Mouse (Mus musculus) CH12.LX (cell line): ENCODE results near the gene Sall2.

ENCODE experiments used
- CHD1 ChIP-seq: IDR thresholded peaks from 2 replicates; pipeline ENCODE4 v1.6.1; 2012; ENCODE audit warnings: low read depth, low read length, improper control_type of control experiment, inconsistent platforms
- CHD2 ChIP-seq: IDR thresholded peaks from 2 replicates; pipeline ENCODE4 v1.6.1; 2011; ENCODE audit warnings: low read length, improper control_type of control experiment
- CTCF ChIP-seq, 2 experiments: IDR thresholded peaks in 1 of 2; conservative IDR thresholded peaks in 1 of 2; 2 replicates each; pipeline ENCODE4 v1.5.1; 2011 to 2012; ENCODE audit warnings: low read depth in 2 of 2, low read length in 2 of 2, improper control_type of control experiment in 1 of 2, inconsistent platforms in 1 of 2, mild to moderate bottlenecking in 1 of 2, moderate library complexity in 1 of 2
- EP300 ChIP-seq: IDR thresholded peaks from 2 replicates; pipeline ENCODE4 v1.6.1; 2011; ENCODE audit warnings: low read length, improper control_type of control experiment
- HCFC1 ChIP-seq: IDR thresholded peaks from 2 replicates; pipeline ENCODE4 v1.6.1; 2012; ENCODE audit warnings: low read depth, mild to moderate bottlenecking, inconsistent platforms, low read length, improper control_type of control experiment
- JUND ChIP-seq: conservative IDR thresholded peaks from 2 replicates; pipeline ENCODE4 v1.6.1; 2011; ENCODE audit warnings: low read depth, low read length, improper control_type of control experiment
- MAFK ChIP-seq: IDR thresholded peaks from 2 replicates; pipeline ENCODE4 v1.6.1; 2011; ENCODE audit warnings: low read length, improper control_type of control experiment; ENCODE audit not compliant: insufficient replicate concordance
- MEF2A ChIP-seq: IDR thresholded peaks from 2 replicates; pipeline ENCODE4 v1.6.1; 2014; ENCODE audit warnings: low read depth, mild to moderate bottlenecking, inconsistent platforms, low read length, improper control_type of control experiment, borderline replicate concordance
- POLR2A ChIP-seq: IDR thresholded peaks from 2 replicates; pipeline ENCODE4 v1.6.1; 2011; ENCODE audit warnings: low read depth, mild to moderate bottlenecking, improper control_type of control experiment, low read length
- TCF12 ChIP-seq: IDR thresholded peaks from 2 replicates; pipeline ENCODE4 v1.6.1; 2014; ENCODE audit warnings: low read depth, mild to moderate bottlenecking, inconsistent platforms, low read length, improper control_type of control experiment
- USF1 ChIP-seq: IDR thresholded peaks from 2 replicates; pipeline ENCODE4 v1.6.1; 2014; ENCODE audit warnings: low read depth, mild to moderate bottlenecking, inconsistent platforms, low read length, improper control_type of control experiment
- ZC3H11A ChIP-seq: IDR thresholded peaks from 2 replicates; pipeline ENCODE4 v1.6.1; 2012; ENCODE audit warnings: low read depth, mild to moderate bottlenecking, inconsistent platforms, low read length, improper control_type of control experiment
- ZNF384 ChIP-seq: IDR thresholded peaks from 2 replicates; pipeline ENCODE4 v1.6.1; 2012; ENCODE audit warnings: low read depth, low read length, improper control_type of control experiment, inconsistent platforms

DNA sequence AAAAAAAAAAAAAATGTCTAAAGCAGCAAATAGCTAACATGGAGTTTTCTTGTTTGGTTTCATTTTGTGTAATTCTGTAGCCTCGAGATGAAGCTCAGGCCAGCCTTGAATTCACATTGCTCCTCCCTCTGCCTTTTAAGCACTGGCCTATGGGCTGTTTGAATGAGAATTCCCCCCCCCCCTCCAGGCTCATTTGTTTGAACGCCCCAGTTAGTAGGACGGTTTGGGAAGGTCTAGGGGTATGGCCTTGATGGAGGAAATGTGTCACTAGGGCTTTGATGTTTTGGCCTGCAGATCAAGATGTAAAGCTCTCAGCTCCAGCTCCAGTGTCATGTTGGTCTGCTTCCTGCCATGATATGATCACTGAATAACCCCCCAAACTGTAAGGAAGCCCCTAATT is 55.8 kb downstream of the Sall2 start:
- TF ChIP-seq EP300 = no peak
- TF ChIP-seq CTCF (conservative IDR thresholded peaks at IDR 0.05 in 1 of 2, IDR thresholded peaks at IDR 0.05 in 1 of 2; ENCODE audit: low read depth in 2 of 2, low read length in 2 of 2) = no peak
- TF ChIP-seq ZNF384 = peak; percentile 79
- no peak for TF ChIP-seq CHD2
- no peak for TF ChIP-seq HCFC1
- no peak for TF ChIP-seq TCF12
- no peak; the same call in none of the 2 replicates for TF ChIP-seq POLR2A
- no peak for TF ChIP-seq JUND
- no peak for TF ChIP-seq ZC3H11A
- TF ChIP-seq USF1 = no peak
- TF ChIP-seq CHD1 = no peak
- TF ChIP-seq MEF2A = no peak
- TF ChIP-seq MAFK = no peak
